Mouse (Mus musculus) large intestine, adult 2 months (tissue): ENCODE data around the gene C2cd5. TPM values are rescaled to one million over a fixed set of nuclear protein-coding genes. Genes with fewer than 3 reads are reported as not detected.
"Not testable (repeated sequence)": the region's sequence is repeated elsewhere in the genome, so short reads cannot be mapped to it uniquely, and the experiment has no call there.

Experiments
- DNase-seq: peaks from one replicate; pipeline ENCODE4 v3.0.0-alpha.2; 2012; ENCODE audit warnings: low read depth, low spot score
- WGBS: fragments of 180-500 bp; shearing (Covaris S2); methylation state at CpG from one replicate; pipeline ENCODE4 v1.1.7; 2018; 5-methylcytosine and 5-hydroxymethylcytosine counted together
- polyA plus RNA-seq: library from polyadenylated mRNA; depleted of rRNA; stranded (reverse); fragments of >200 nt; gene quantifications from 2 replicates; pipeline ENCODE4 v1.2.3, GENCODE M21; 2012; rRNA removed

The C2cd5 gene
- 14.5 and 17.4 TPM in 2 replicates for polyA plus RNA-seq

GRCm38 (mm10) chr6:143099681-143100382, at the start of gene C2cd5:
Gene C2cd5 (minus strand): TSS chr6:143100141.
- WGBS, result 1% methylated on average over 60 of the region's 75 CpGs
- DNase-seq, result peak; percentile 71

- DNase-seq, result no peak
Observed at GRCm38 (mm10) chr6:143148868-143149267, 48.9 kb upstream of the C2cd5 start.

GRCm38 (mm10) chr6:143146756-143147155, 46.8 kb upstream of the C2cd5 start:
- 58% methylated on average over 8 of the region's 8 CpGs for WGBS
- DNase-seq, result no peak

- 28% methylated on average over 7 of the region's 7 CpGs for WGBS
- DNase-seq, result no peak
Observed at GRCm38 (mm10) chr6:143145051-143145450, 45.1 kb upstream of the C2cd5 start.

GRCm38 (mm10) chr6:143144556-143144955, 44.6 kb upstream of the C2cd5 start:
- DNase-seq, result no peak
- 71% methylated on average over 2 of the region's 2 CpGs for WGBS

- DNase-seq, result no peak
- WGBS, result 47% methylated on average over 19 of the region's 19 CpGs
Observed at GRCm38 (mm10) chr6:143143775-143144273, 43.9 kb upstream of the C2cd5 start.

- 82% methylated on average over 9 of the region's 9 CpGs for WGBS
- DNase-seq, result no peak
Observed at GRCm38 (mm10) chr6:143143321-143143720, 43.4 kb upstream of the C2cd5 start.

- no peak for DNase-seq
- WGBS, result 91% methylated on average over 4 of the region's 4 CpGs
Observed at GRCm38 (mm10) chr6:143142861-143143260, 42.9 kb upstream of the C2cd5 start.

GRCm38 (mm10) chr6:143141624-143142592, 42.0 kb upstream of the C2cd5 start:
- not testable (repeated sequence) for DNase-seq
- 75% methylated on average over 10 of the region's 10 CpGs for WGBS

GRCm38 (mm10) chr6:143140884-143141283, 40.9 kb upstream of the C2cd5 start:
- WGBS, result 87% methylated on average over 9 of the region's 9 CpGs

GRCm38 (mm10) chr6:143139417-143139816, 39.5 kb upstream of the C2cd5 start:
- DNase-seq, result no peak
- 64% methylated on average over 2 of the region's 2 CpGs for WGBS

More at GRCm38 (mm10) chr6:143140884-143141283, 40.9 kb upstream of the C2cd5 start:
- DNase-seq, result no peak

GRCm38 (mm10) chr6:143137341-143137740, 37.4 kb upstream of the C2cd5 start:
- WGBS, result 41% methylated on average over 5 of the region's 5 CpGs

GRCm38 (mm10) chr6:143136688-143137087, 36.7 kb upstream of the C2cd5 start:
- WGBS, result 97% methylated on average over 7 of the region's 7 CpGs
- no peak for DNase-seq

More at GRCm38 (mm10) chr6:143137341-143137740, 37.4 kb upstream of the C2cd5 start:
- no peak for DNase-seq

- DNase-seq, result no peak
- 83% methylated on average over 13 of the region's 13 CpGs for WGBS
Observed at GRCm38 (mm10) chr6:143135097-143135496, 35.2 kb upstream of the C2cd5 start.

- DNase-seq, result no peak
- WGBS, result 71% methylated on average over 2 of the region's 2 CpGs
Observed at GRCm38 (mm10) chr6:143133150-143133549, 33.2 kb upstream of the C2cd5 start.

GRCm38 (mm10) chr6:143131895-143132652, 32.1 kb upstream of the C2cd5 start:
- DNase-seq, result no peak
- WGBS, result 70% methylated on average over 6 of the region's 6 CpGs

- DNase-seq, result no peak
- 72% methylated on average over 4 of the region's 4 CpGs for WGBS
Observed at GRCm38 (mm10) chr6:143130411-143130810, 30.5 kb upstream of the C2cd5 start.

- no peak for DNase-seq
- WGBS, result 71% methylated on average over 3 of the region's 3 CpGs
Observed at GRCm38 (mm10) chr6:143129952-143130351, 30.0 kb upstream of the C2cd5 start.

GRCm38 (mm10) chr6:143129466-143129865, 29.5 kb upstream of the C2cd5 start:
- DNase-seq, result no peak
- 87% methylated on average over 7 of the region's 7 CpGs for WGBS

GRCm38 (mm10) chr6:143125721-143126120, 25.8 kb upstream of the C2cd5 start:
- DNase-seq, result no peak
